Mouse (Mus musculus) bone marrow, adult 2 months (tissue): ENCODE measurements around the gene Nlrp1b. TPM values are rescaled to one million over a fixed set of nuclear protein-coding genes. Genes with fewer than 3 reads are reported as not detected.

ENCODE experiments used
- H3K27ac ChIP-seq: fragments of 200-500 bp; 2 replicates; pipeline ENCODE4 v1.5.1; 2012; ENCODE audit warnings: low read depth, mild to moderate bottlenecking, control low read depth, inconsistent platforms, low read length; ENCODE audit not compliant: control insufficient read depth, poor library complexity, insufficient read depth
- H3K4me1 ChIP-seq: fragments of 200-500 bp; 2 replicates; pipeline ENCODE4 v1.6.1; 2011; ENCODE audit warnings: low read length; ENCODE audit not compliant: control insufficient read depth, insufficient read depth
- H3K4me3 ChIP-seq: fragments of 200-500 bp; replicated peaks from 2 replicates; pipeline ENCODE3; 2011; ENCODE audit warnings: mild to moderate bottlenecking, low read depth, low read length, control low read depth; ENCODE audit not compliant: control insufficient read depth
- CTCF ChIP-seq: fragments of 200-500 bp; IDR thresholded peaks from 2 replicates; pipeline ENCODE4 v1.5.1; 2011; ENCODE audit warnings: low read length, control low read depth; ENCODE audit not compliant: control insufficient read depth, insufficient read depth
- POLR2A ChIP-seq: fragments of 200-500 bp; IDR thresholded peaks from 2 replicates; pipeline ENCODE4 v1.6.1; 2011; ENCODE audit warnings: low read depth, mild to moderate bottlenecking, control low read depth, low read length, borderline replicate concordance; ENCODE audit not compliant: control insufficient read depth
- WGBS: fragments of 180-500 bp; shearing (Covaris S2); methylation state at CpG from one replicate; pipeline ENCODE4 v1.1.7; 2018; 5-methylcytosine and 5-hydroxymethylcytosine counted together
- polyA plus RNA-seq: library from polyadenylated mRNA; stranded (reverse); fragments of >200 nt; gene quantifications from 2 replicates; pipeline ENCODE4 v1.2.4, GENCODE M21; 2011; ENCODE audit warnings: low replicate concordance; ENCODE audit not compliant: missing spikeins, insufficient read depth, insufficient read length

Nlrp1b gene
- polyA plus RNA-seq, 1 experiment, result 2.6 TPM

GRCm38 (mm10) chr11:71155272-71155671, 75.3 kb downstream of the Nlrp1b start:
- TF ChIP-seq CTCF, result no peak
- no peak for TF ChIP-seq POLR2A
- no peak overlapping the region for H3K27ac ChIP-seq
- H3K4me1 ChIP-seq, result no peaks in the 10 kb centered on the region
- 75% methylated on average over 1 of the region's 1 CpGs for WGBS
- H3K4me3 ChIP-seq, result no peak overlapping the region

- 14% methylated on average over 3 of the region's 3 CpGs for WGBS
- no peaks in the 10 kb centered on the region; the same call in 1 of the 2 replicates for H3K4me1 ChIP-seq
- TF ChIP-seq CTCF (no peak), POLR2A (no peak)
- peak within 1 kb of the TSS; percentile 32 for H3K4me3 ChIP-seq
- peak within 1 kb of the TSS; percentile 87 for H3K27ac ChIP-seq
Measured at GRCm38 (mm10) chr11:71144661-71145060, 85.9 kb downstream of the Nlrp1b start, which contains the start of gene Nlrp1a. Nlrp1a (minus strand) TSS chr11:71144704.

- H3K4me1 ChIP-seq, result no peaks in the 10 kb centered on the region; the same call in 1 of the 2 replicates
- TF ChIP-seq CTCF, result no peak
- TF ChIP-seq POLR2A, result no peak
- no peak overlapping the region for H3K4me3 ChIP-seq
- H3K27ac ChIP-seq, result no peak overlapping the region
- 78% methylated on average over 1 of the region's 1 CpGs for WGBS
Measured at GRCm38 (mm10) chr11:71142031-71142430, 88.5 kb downstream of the Nlrp1b start.

- TF ChIP-seq POLR2A (no peak), CTCF (no peak)
- H3K27ac ChIP-seq, result no peak overlapping the region
- no peaks in the 10 kb centered on the region; the same call in 1 of the 2 replicates for H3K4me1 ChIP-seq
- no peak overlapping the region for H3K4me3 ChIP-seq
- WGBS, result 66% methylated on average over 2 of the region's 2 CpGs
Measured at GRCm38 (mm10) chr11:71107128-71107527, 123.4 kb downstream of the Nlrp1b start.

GRCm38 (mm10) chr11:71106261-71107021, 124.1 kb downstream of the Nlrp1b start:
- H3K4me1 ChIP-seq, result no peaks in the 10 kb centered on the region; the same call in 1 of the 2 replicates
- no peak overlapping the region for H3K27ac ChIP-seq
- no peak overlapping the region for H3K4me3 ChIP-seq
- TF ChIP-seq CTCF, result no peak
- TF ChIP-seq POLR2A, result no peak

- no peak overlapping the region for H3K4me3 ChIP-seq
- TF ChIP-seq POLR2A, result no peak
- TF ChIP-seq CTCF, result no peak
- H3K4me1 ChIP-seq, result no peaks in the 10 kb centered on the region; the same call in 1 of the 2 replicates
- no peak overlapping the region for H3K27ac ChIP-seq
Measured at GRCm38 (mm10) chr11:71103931-71104330, 126.6 kb downstream of the Nlrp1b start.

Other genes with a start within 250 kb of the Nlrp1b start
- gene C1qbp, start 247.7 kb downstream of the Nlrp1b start, polyA plus RNA-seq, result 70.2 and 84.8 TPM in 2 replicates
- 4.8 and 11.3 TPM in 2 replicates for gene Dhx33, start 226.3 kb downstream of the Nlrp1b start, polyA plus RNA-seq
- 22.1 and 29.4 TPM in 2 replicates for gene Mis12, start 211.1 kb downstream of the Nlrp1b start, polyA plus RNA-seq
- gene Derl2, start 210.9 kb downstream of the Nlrp1b start, polyA plus RNA-seq, result 16.8 and 37.9 TPM in 2 replicates
- gene 6330403K07Rik, start 197.2 kb downstream of the Nlrp1b start, polyA plus RNA-seq, result not detected in 2 replicates
- 0.41 and 1.1 TPM in 2 replicates for gene Nlrp1a, start 86.0 kb downstream of the Nlrp1b start, polyA plus RNA-seq